Mouse (Mus musculus) embryonic facial prominence, embryonic 15.5 days (tissue): Measurements from ENCODE around the gene Zfp663. TPM values are rescaled to one million over a fixed set of nuclear protein-coding genes. Genes with fewer than 3 reads are reported as not detected.

Experiments used
- ATAC-seq: fragments of 200-750 bp; cut with Nextera tagmentation; 2 replicates; pipeline ENCODE4 v1.8.0; 2017; ENCODE audit warnings: low read depth, moderate TSS enrichment; ENCODE audit not compliant: insufficient number of reproducible peaks, low FRiP score, low TSS enrichment
- H3K27ac ChIP-seq: fragments of 300-500 bp; sonication (generic); replicated peaks from 2 replicates; pipeline ENCODE4 v1.5.1; 2015; ENCODE audit warnings: mild to moderate bottlenecking, inconsistent platforms
- H3K27me3 ChIP-seq: fragments of 300-500 bp; sonication (generic); 2 replicates; pipeline ENCODE4 v1.6.1; 2015; ENCODE audit warnings: inconsistent platforms
- H3K36me3 ChIP-seq: fragments of 300-500 bp; sonication (generic); 2 replicates; pipeline ENCODE4 v1.6.1; 2015; ENCODE audit warnings: mild to moderate bottlenecking, inconsistent platforms
- H3K4me1 ChIP-seq: fragments of 300-500 bp; sonication (generic); 2 replicates; pipeline ENCODE4 v1.6.1; 2015; ENCODE audit warnings: inconsistent platforms
- H3K4me2 ChIP-seq: fragments of 300-500 bp; sonication (generic); replicated peaks from 2 replicates; pipeline ENCODE4 v1.6.1; 2015; ENCODE audit warnings: mild to moderate bottlenecking, inconsistent platforms
- H3K4me3 ChIP-seq: fragments of 300-500 bp; sonication (generic); replicated peaks from 2 replicates; pipeline ENCODE4 v1.5.1; 2015; ENCODE audit warnings: mild to moderate bottlenecking, inconsistent platforms
- H3K9ac ChIP-seq: fragments of 300-500 bp; sonication (generic); 2 replicates; pipeline ENCODE4 v1.6.1; 2015; ENCODE audit warnings: inconsistent platforms
- H3K9me3 ChIP-seq: fragments of 300-500 bp; sonication (generic); replicated peaks from 2 replicates; pipeline ENCODE4 v1.6.1; 2016; ENCODE audit warnings: inconsistent platforms
- WGBS: fragments of 180-500 bp; shearing (Covaris S2); methylation state at CpG from one replicate; pipeline ENCODE4 v1.1.7; 2015; 5-methylcytosine and 5-hydroxymethylcytosine counted together
- polyA plus RNA-seq: library from polyadenylated mRNA; unstranded; fragments of >200 nt; fragmentation: Nextera tagmentation; extraction: Ambion mirVana; gene quantifications from 2 replicates; pipeline ENCODE4 v1.2.1, GENCODE M21; 2015

Zfp663 gene
- polyA plus RNA-seq, 1 experiment from 2014 or later: 0.27 TPM

DNA sequence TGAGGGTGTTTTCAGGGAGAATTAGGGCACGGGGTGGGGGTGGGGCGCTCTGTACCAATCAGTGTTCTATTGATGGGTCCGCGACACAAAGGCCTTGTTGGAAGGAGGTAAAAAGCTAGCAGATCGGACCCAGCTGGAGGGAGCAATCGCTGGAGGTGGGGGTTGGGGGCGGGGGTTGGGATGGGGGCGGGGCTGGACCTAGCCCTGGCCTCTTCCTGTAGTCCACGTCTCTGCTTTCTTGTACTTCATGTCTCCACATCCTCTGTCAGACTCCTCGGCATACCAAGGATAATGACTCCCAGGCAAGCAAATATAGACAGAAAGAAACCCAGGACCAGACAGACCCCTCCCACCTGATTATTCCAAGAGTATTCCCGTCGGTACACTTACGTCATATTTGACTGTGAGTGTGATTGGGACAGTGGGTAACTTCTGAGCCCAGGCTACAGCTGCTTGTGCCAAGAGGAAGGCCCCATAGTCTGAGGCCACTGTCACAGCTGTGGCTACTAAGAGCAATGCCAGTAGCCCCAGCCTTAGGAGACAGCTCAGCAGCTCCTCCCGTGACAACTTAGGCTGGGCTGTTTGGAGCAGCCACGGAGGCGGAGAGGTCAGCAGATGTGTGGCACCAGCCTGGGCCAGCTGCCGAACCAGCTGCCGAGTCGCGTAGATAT lies 28.4 kb upstream of the Zfp663 start:
- Histone ChIP-seq H3K9me3 (no peaks in the 10 kb centered on the region), H3K27me3 (no peaks in the 10 kb centered on the region), H3K27ac (peak overlapping the region; percentile 56), H3K4me3 (no peak overlapping the region), H3K9ac (no peak overlapping the region), H3K4me2 (peak overlapping the region; percentile 24), H3K4me1 (peaks cover 19% of the 10 kb centered on the region), H3K36me3 (no peaks in the 10 kb centered on the region)
- 24% methylated on average over 19 of the region's 20 CpGs for WGBS
- ATAC-seq: peak; percentile 72

DNA sequence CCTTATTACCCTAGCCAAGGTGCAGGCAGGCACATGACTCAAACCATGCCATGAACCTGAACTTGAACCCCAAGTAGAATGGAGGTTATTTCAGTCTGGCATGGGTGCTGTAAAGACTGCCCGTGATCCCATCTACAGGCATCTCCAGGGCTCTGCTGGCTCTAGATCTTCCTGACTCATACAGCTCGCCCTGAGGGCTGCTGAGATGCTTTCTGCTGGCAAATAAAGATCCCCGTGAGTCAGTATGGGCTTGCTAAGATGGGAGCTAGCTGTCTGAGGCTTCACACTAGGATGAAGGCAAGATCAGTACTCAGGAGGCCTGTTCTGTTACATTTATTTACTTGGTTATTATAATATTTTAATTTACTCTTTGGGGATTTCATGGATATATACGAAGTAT lies 23.6 kb upstream of the Zfp663 start:
- H3K4me1 ChIP-seq: peaks cover 13% of the 10 kb centered on the region
- ATAC-seq: no peak
- H3K9ac ChIP-seq: no peak overlapping the region
- H3K27me3 ChIP-seq: no peaks in the 10 kb centered on the region
- WGBS: 69% methylated on average over 4 of the region's 4 CpGs
- no peaks in the 10 kb centered on the region for H3K36me3 ChIP-seq
- no peak overlapping the region for H3K27ac ChIP-seq
- H3K9me3 ChIP-seq: no peaks in the 10 kb centered on the region
- H3K4me3 ChIP-seq: no peak overlapping the region
- H3K4me2 ChIP-seq: no peak overlapping the region

DNA sequence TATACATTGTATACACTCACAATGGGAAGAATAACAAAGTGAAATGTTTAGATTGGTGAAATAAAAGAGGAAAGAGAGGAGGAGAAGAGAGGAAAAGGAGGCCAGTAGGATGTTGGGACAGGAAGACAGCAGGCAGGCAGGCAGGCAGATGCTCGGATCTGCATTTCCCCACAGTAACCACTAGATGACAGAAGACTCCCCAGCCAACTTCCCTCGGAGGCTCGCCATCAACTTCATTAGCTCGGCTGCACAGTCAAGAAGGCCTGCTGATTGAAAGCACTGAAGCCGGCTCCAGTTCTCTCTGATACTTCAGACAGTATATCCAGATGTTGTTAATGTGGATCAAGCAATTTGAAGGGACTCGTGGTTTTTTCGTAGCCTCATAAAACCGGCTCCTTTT lies 23.0 kb upstream of the Zfp663 start:
- no peak for ATAC-seq
- no peaks in the 10 kb centered on the region for H3K9me3 ChIP-seq
- WGBS: 6% methylated on average over 8 of the region's 8 CpGs
- H3K27me3 ChIP-seq: no peaks in the 10 kb centered on the region
- H3K36me3 ChIP-seq: 0 out of 2 replicates have a peak, but pooled peaks cover 3% of the 10 kb centered on the region
- H3K4me2 ChIP-seq: no peak overlapping the region
- H3K9ac ChIP-seq: no peak overlapping the region
- no peak overlapping the region for H3K27ac ChIP-seq
- no peak overlapping the region for H3K4me3 ChIP-seq
- H3K4me1 ChIP-seq: peaks cover 12% of the 10 kb centered on the region

DNA sequence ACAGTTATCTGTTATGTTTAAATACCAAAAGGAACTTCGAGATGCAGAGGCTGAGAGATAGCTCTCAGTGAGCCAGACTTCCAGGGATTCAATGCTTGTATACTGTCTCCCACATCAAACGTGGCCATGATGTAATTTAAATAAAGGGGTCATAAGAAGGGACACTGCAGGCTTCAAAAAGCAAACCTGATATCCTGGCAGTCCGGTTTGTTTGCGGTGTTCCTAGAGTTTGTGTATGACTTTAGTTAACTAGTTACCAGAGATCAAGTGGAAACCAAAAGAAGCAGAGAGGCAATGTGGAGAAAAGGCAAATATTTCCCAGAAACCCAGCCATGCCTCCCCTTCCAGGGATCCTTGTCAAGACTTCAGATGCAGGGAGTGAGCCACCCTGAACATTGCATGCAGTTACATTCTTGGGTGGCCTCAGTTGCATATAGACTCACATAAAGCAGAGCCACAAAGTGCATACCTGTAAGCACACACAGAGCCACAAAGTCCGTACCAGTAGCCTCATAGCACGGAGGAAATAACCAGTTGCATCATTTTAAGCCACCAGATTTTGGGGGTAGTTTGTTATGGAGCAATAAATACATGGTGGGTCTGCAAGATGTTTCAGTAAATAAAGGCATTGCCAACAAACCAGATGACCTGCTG lies 20.9 kb upstream of the Zfp663 start:
- Histone ChIP-seq H3K36me3 (peaks cover 24% of the 10 kb centered on the region), H3K9me3 (no peaks in the 10 kb centered on the region), H3K4me3 (no peak overlapping the region), H3K27me3 (no peaks in the 10 kb centered on the region), H3K27ac (no peak overlapping the region), H3K4me2 (no peak overlapping the region), H3K9ac (no peak overlapping the region), H3K4me1 (peaks cover 13% of the 10 kb centered on the region)
- ATAC-seq: no peak
- 78% methylated on average over 6 of the region's 6 CpGs for WGBS

DNA sequence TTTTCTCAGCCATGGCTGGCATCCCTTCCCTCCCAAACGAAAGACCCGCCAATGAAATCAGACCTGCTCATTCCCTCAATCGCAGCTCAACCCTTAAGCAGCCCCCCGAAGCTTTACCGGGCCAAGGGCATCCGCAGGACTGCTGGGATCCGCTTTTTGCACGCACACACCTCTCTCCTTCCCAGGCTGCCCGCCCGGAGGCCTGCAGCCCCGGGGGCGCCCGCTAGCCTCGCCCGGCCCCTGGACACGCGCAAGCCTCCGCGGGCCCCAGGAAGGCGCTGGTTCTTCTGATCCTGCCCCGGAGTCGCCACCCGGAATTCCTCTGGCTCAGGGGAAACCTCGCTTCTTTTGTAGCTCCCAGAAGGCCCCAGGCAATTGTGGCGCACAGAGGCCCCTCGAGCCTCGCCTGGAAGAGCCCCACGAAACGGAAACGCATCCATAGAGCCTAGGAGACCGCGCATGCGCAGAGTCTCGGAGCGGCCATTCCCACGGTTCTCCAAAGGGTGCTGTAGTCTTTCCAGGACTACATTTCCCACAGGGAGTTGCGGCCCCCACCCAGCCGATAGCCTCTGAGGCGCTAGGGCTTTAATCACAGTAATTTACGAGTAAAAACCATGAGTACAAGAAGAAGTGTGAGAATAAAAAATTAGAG lies 19.4 kb upstream of the Zfp663 start, which contains the start of gene Zfp334:
Gene Zfp334, minus strand, starts transcription at position 416 of the 652 bp plus-strand sequence.
- Histone ChIP-seq H3K9ac (peak within 1 kb of the TSS; percentile 79), H3K9me3 (no peaks in the 10 kb centered on the region), H3K4me3 (peak within 1 kb of the TSS; percentile 80), H3K27ac (peak within 1 kb of the TSS; percentile 87), H3K36me3 (peaks cover 38% of the 10 kb centered on the region), H3K4me1 (peaks cover 13% of the 10 kb centered on the region), H3K4me2 (peak within 1 kb of the TSS; percentile 68), H3K27me3 (no peaks in the 10 kb centered on the region)
- ATAC-seq: peak; percentile 89
- WGBS: under 1% methylated on average over 40 of the region's 40 CpGs

DNA sequence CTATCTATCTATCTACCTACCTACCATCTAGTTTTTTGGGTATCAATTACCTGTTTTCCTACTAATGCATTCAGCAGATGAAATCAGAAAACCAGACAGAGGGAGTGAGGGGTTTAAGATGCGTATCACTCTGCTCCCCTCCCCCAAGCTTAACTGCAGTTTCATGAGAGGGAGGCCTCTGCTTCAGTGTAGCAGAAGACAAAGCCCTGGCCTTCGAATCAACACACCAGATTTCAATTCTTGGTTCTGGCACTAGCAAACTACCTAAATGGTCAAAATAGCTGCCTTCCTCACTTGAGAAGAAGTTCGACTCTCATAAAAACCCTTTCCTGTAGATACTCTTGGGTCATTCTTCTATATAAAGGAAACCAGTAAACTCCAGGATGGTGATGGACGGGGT lies 18.8 kb upstream of the Zfp663 start:
- ATAC-seq: no peak
- 9% methylated on average over 4 of the region's 4 CpGs for WGBS
- Histone ChIP-seq H3K4me1 (peaks cover 13% of the 10 kb centered on the region), H3K27me3 (no peaks in the 10 kb centered on the region), H3K4me3 (peak overlapping the region; percentile 80), H3K4me2 (peak overlapping the region; percentile 68), H3K9me3 (no peaks in the 10 kb centered on the region), H3K9ac (peak overlapping the region; percentile 79), H3K36me3 (peaks cover 44% of the 10 kb centered on the region), H3K27ac (peak overlapping the region; percentile 87; the same call in 1 of the 2 replicates)

DNA sequence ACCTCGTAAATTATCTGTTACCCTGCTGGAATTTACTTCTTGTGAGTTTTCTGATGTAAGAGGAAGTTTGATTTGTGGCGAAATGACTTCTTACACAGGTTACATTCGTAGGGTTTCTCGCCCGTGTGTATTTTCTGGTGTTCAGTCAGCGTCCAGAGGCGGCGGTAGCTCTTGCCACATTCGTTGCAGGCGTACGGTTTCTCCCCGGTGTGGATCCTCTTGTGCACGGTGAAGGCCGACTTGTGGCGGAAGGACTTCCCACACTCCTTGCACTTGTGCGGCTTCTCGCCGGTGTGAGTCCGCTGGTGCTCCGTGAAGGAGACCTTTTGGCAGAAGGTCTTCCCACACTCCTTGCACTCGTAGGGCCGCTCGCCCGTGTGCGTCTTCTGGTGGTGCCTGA lies 11.5 kb upstream of the Zfp663 start:
- H3K27ac ChIP-seq: no peak overlapping the region
- no peak overlapping the region for H3K4me3 ChIP-seq
- no peaks in the 10 kb centered on the region for H3K27me3 ChIP-seq
- no peak overlapping the region for H3K4me2 ChIP-seq
- ATAC-seq: no peak
- H3K4me1 ChIP-seq: no peaks in the 10 kb centered on the region
- 95% methylated on average over 25 of the region's 25 CpGs for WGBS
- H3K9me3 ChIP-seq: peaks cover 19% of the 10 kb centered on the region; the same call in 1 of the 2 replicates
- no peak overlapping the region for H3K9ac ChIP-seq
- peaks cover 82% of the 10 kb centered on the region for H3K36me3 ChIP-seq

DNA sequence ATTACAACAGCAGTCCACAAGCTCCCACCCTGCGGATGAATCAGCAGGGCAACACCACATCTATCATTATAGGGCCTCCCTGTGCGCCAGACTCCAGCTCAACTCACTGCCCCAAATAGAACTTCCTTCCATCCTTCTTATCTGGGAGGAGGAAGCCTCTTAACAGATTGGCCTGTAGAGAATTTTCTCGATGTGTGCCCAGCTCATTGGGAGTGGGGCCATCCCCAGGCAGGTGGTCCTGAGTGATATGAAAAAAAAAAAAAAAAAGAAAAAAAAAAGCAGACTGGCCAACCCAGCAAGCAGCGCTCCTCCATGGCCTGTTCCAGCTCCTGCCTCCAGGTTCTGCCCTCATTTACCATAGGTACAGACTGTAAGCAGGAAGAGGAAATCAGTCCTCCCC lies 7.5 kb upstream of the Zfp663 start:
- no peak overlapping the region for H3K4me2 ChIP-seq
- ATAC-seq: no peak
- no peak overlapping the region for H3K27ac ChIP-seq
- peaks cover 47% of the 10 kb centered on the region for H3K36me3 ChIP-seq
- H3K27me3 ChIP-seq: no peaks in the 10 kb centered on the region
- peaks cover 11% of the 10 kb centered on the region; the same call in 1 of the 2 replicates for H3K9me3 ChIP-seq
- 82% methylated on average over 4 of the region's 4 CpGs for WGBS
- H3K4me1 ChIP-seq: no peaks in the 10 kb centered on the region
- no peak overlapping the region for H3K9ac ChIP-seq
- H3K4me3 ChIP-seq: no peak overlapping the region

DNA sequence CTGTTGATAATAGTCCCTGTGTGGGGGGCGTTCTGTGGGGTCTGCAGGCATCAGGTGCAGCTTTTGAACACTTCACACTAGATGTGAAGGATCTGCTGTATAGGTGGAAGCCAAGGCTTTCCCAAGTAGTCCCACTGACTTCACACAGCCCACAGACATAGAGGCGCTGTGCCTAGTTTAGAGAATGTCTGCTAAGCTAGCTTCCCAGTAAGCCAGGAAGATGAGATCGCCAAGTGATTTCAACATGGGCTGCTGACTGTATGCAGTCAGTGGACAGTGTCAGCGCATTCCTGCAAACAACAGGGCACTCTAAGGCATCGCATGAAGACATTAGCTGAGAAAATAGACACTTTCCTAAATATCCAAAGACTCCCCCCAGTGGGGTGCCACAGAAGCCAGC lies 6.9 kb upstream of the Zfp663 start:
- ATAC-seq: no peak
- Histone ChIP-seq H3K27ac (no peak overlapping the region), H3K4me2 (no peak overlapping the region), H3K9me3 (peaks cover 6% of the 10 kb centered on the region; the same call in 1 of the 2 replicates), H3K27me3 (no peaks in the 10 kb centered on the region), H3K4me3 (no peak overlapping the region), H3K9ac (no peak overlapping the region), H3K4me1 (no peaks in the 10 kb centered on the region), H3K36me3 (peaks cover 41% of the 10 kb centered on the region)
- WGBS: 91% methylated on average over 5 of the region's 5 CpGs

DNA sequence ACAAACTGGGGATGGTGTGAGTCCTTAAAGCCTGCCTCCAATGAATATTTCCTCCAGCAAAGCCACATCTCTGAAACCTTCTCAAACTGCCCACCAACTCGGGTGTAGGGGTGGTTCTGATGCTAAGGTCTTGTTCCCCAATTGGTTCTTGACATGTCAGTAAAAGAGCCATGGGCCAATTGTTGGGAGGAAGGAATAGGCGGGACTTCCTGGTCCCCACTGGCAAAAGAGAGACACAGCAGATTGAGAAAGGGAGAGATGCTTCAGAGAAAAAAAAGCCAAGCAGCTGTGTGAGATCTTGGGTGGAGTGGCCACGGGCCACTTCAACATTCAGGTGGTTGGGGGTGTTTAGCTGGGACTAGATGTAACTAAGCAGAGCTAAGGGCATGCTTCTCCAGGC lies 2.5 kb upstream of the Zfp663 start:
- peaks cover 10% of the 10 kb centered on the region for H3K27me3 ChIP-seq
- H3K36me3 ChIP-seq: 0 out of 2 replicates have a peak, but pooled peaks cover 6% of the 10 kb centered on the region
- peaks cover 17% of the 10 kb centered on the region for H3K4me1 ChIP-seq
- no peak overlapping the region for H3K27ac ChIP-seq
- no peak overlapping the region for H3K4me3 ChIP-seq
- H3K9me3 ChIP-seq: no peaks in the 10 kb centered on the region
- no peak overlapping the region for H3K4me2 ChIP-seq
- WGBS: 23% methylated on average over 3 of the region's 3 CpGs
- no peak for ATAC-seq
- no peak overlapping the region for H3K9ac ChIP-seq

DNA sequence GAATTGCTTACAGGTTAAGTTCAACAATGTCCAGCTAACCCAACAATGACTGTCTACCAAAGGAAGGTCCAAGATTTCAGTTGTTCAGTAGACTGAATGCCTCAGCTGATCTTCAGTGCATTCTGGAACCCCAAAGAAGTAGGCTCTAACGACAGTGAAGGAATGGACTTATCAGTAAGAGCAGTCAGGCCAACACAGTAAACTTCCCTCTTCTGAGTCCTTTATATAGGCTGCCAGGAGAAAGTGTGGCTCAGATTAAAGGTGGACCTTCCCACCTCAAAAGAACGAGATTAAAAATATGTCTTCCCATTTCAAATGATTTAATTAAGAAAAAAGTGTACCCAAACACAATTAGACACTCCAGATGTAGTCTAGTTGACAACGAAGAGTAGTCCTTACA lies 1.8 kb upstream of the Zfp663 start:
- Histone ChIP-seq H3K36me3 (0 out of 2 replicates have a peak, but pooled peaks cover 6% of the 10 kb centered on the region), H3K4me2 (no peak overlapping the region), H3K27me3 (peaks cover 10% of the 10 kb centered on the region), H3K4me1 (peaks cover 17% of the 10 kb centered on the region), H3K27ac (no peak overlapping the region), H3K9ac (no peak overlapping the region), H3K4me3 (no peak overlapping the region), H3K9me3 (no peaks in the 10 kb centered on the region)
- 80% methylated on average over 3 of the region's 3 CpGs for WGBS
- no peak for ATAC-seq
